Mouse (Mus musculus): ENCODE data around the gene Pou2f2. TPM values are rescaled to one million over a fixed set of nuclear protein-coding genes. Genes with fewer than 3 reads are reported as not detected.

Gene Pou2f2
- polyA plus RNA-seq, 1 experiment, result 8.4 TPM

GRCm38 (mm10) chr7:25133092-25134049, 46.2 kb downstream of the Pou2f2 start:
- TF ChIP-seq CTCF (IDR thresholded peaks at IDR 0.05; ENCODE audit: borderline replicate concordance, insufficient read depth, low read depth, low read length) (peak; percentile 78), POLR2A (IDR thresholded peaks at IDR 0.05; ENCODE audit: borderline replicate concordance, insufficient read depth, low read length) (no peak)
- peak; percentile 83 to 91 for DNase-seq
- Histone ChIP-seq H3K4me3 (replicated peaks; ENCODE audit: insufficient read depth, low read depth, low read length) (peak overlapping the region; percentile 55), H3K27ac (ENCODE audit: insufficient read depth, low read length) (no peak overlapping the region), H3K4me1 (ENCODE audit: control insufficient read depth, insufficient read depth, low read length) (peaks cover 3% of the 10 kb centered on the region; the same call in 1 of the 2 replicates), H3K27me3 (ENCODE audit: control insufficient read depth, insufficient read depth, low read length) (no peaks in the 10 kb centered on the region)
- 9% methylated on average over 38 of the region's 38 CpGs for WGBS

- 23% methylated on average over 25 of the region's 25 CpGs for WGBS
- no peak for DNase-seq
- Histone ChIP-seq H3K27ac (ENCODE audit: insufficient read depth, low read length) (no peak overlapping the region), H3K27me3 (ENCODE audit: control insufficient read depth, insufficient read depth, low read length) (no peaks in the 10 kb centered on the region), H3K4me3 (replicated peaks; ENCODE audit: insufficient read depth, low read depth, low read length) (no peak overlapping the region), H3K4me1 (ENCODE audit: control insufficient read depth, insufficient read depth, low read length) (peaks cover 3% of the 10 kb centered on the region; the same call in 1 of the 2 replicates)
- TF ChIP-seq CTCF (IDR thresholded peaks at IDR 0.05; ENCODE audit: borderline replicate concordance, insufficient read depth, low read depth, low read length) (no peak), POLR2A (IDR thresholded peaks at IDR 0.05; ENCODE audit: borderline replicate concordance, insufficient read depth, low read length) (no peak)
Measured at GRCm38 (mm10) chr7:25132318-25132960, 47.1 kb downstream of the Pou2f2 start.

GRCm38 (mm10) chr7:25131247-25131646, 48.3 kb downstream of the Pou2f2 start:
- Histone ChIP-seq H3K27me3 (ENCODE audit: control insufficient read depth, insufficient read depth, low read length) (no peaks in the 10 kb centered on the region), H3K4me1 (ENCODE audit: control insufficient read depth, insufficient read depth, low read length) (peaks cover 3% of the 10 kb centered on the region; the same call in 1 of the 2 replicates), H3K4me3 (replicated peaks; ENCODE audit: insufficient read depth, low read depth, low read length) (no peak overlapping the region), H3K27ac (ENCODE audit: insufficient read depth, low read length) (no peak overlapping the region)
- 93% methylated on average over 11 of the region's 11 CpGs for WGBS
- no peak for DNase-seq
- TF ChIP-seq CTCF (IDR thresholded peaks at IDR 0.05; ENCODE audit: borderline replicate concordance, insufficient read depth, low read depth, low read length) (no peak), POLR2A (IDR thresholded peaks at IDR 0.05; ENCODE audit: borderline replicate concordance, insufficient read depth, low read length) (no peak)

GRCm38 (mm10) chr7:25130565-25130964, 49.0 kb downstream of the Pou2f2 start:
- H3K27ac ChIP-seq (ENCODE audit: insufficient read depth, low read length), result no peak overlapping the region
- no peak overlapping the region for H3K4me3 ChIP-seq (replicated peaks; ENCODE audit: insufficient read depth, low read depth, low read length)
- TF ChIP-seq CTCF (IDR thresholded peaks at IDR 0.05; ENCODE audit: borderline replicate concordance, insufficient read depth, low read depth, low read length), result no peak
- no peak for TF ChIP-seq POLR2A (IDR thresholded peaks at IDR 0.05; ENCODE audit: borderline replicate concordance, insufficient read depth, low read length)
- DNase-seq, result no peak
- peaks cover 3% of the 10 kb centered on the region; the same call in 1 of the 2 replicates for H3K4me1 ChIP-seq (ENCODE audit: control insufficient read depth, insufficient read depth, low read length)
- H3K27me3 ChIP-seq (ENCODE audit: control insufficient read depth, insufficient read depth, low read length), result no peaks in the 10 kb centered on the region
- WGBS, result 86% methylated on average over 11 of the region's 11 CpGs

GRCm38 (mm10) chr7:25129390-25129979, 50.0 kb downstream of the Pou2f2 start:
- Histone ChIP-seq H3K4me3 (replicated peaks; ENCODE audit: insufficient read depth, low read depth, low read length) (no peak overlapping the region), H3K27me3 (ENCODE audit: control insufficient read depth, insufficient read depth, low read length) (no peaks in the 10 kb centered on the region), H3K27ac (ENCODE audit: insufficient read depth, low read length) (no peak overlapping the region), H3K4me1 (ENCODE audit: control insufficient read depth, insufficient read depth, low read length) (peaks cover 3% of the 10 kb centered on the region; the same call in 1 of the 2 replicates)
- 80% methylated on average over 13 of the region's 13 CpGs for WGBS
- DNase-seq, result no peak
- TF ChIP-seq POLR2A (IDR thresholded peaks at IDR 0.05; ENCODE audit: borderline replicate concordance, insufficient read depth, low read length) (no peak), CTCF (IDR thresholded peaks at IDR 0.05; ENCODE audit: borderline replicate concordance, insufficient read depth, low read depth, low read length) (no peak)

GRCm38 (mm10) chr7:25127971-25128370, 51.6 kb downstream of the Pou2f2 start:
- TF ChIP-seq CTCF (IDR thresholded peaks at IDR 0.05; ENCODE audit: borderline replicate concordance, insufficient read depth, low read depth, low read length), result no peak
- no peak for TF ChIP-seq POLR2A (IDR thresholded peaks at IDR 0.05; ENCODE audit: borderline replicate concordance, insufficient read depth, low read length)
- H3K4me1 ChIP-seq (ENCODE audit: control insufficient read depth, insufficient read depth, low read length), result peaks cover 3% of the 10 kb centered on the region; the same call in 1 of the 2 replicates
- H3K27ac ChIP-seq (ENCODE audit: insufficient read depth, low read length), result no peak overlapping the region
- no peaks in the 10 kb centered on the region for H3K27me3 ChIP-seq (ENCODE audit: control insufficient read depth, insufficient read depth, low read length)
- whole genome bisulfite sequencing, result 69% methylated on average over 9 of the region's 9 CpGs
- no peak overlapping the region for H3K4me3 ChIP-seq (replicated peaks; ENCODE audit: insufficient read depth, low read depth, low read length)
- DNase-seq, result no peak

GRCm38 (mm10) chr7:25125716-25126281, 53.7 kb downstream of the Pou2f2 start:
- Histone ChIP-seq H3K4me1 (ENCODE audit: control insufficient read depth, insufficient read depth, low read length) (no peaks in the 10 kb centered on the region), H3K4me3 (replicated peaks; ENCODE audit: insufficient read depth, low read depth, low read length) (no peak overlapping the region), H3K27ac (ENCODE audit: insufficient read depth, low read length) (no peak overlapping the region), H3K27me3 (ENCODE audit: control insufficient read depth, insufficient read depth, low read length) (no peaks in the 10 kb centered on the region)
- WGBS, result 68% methylated on average over 10 of the region's 10 CpGs
- TF ChIP-seq CTCF (IDR thresholded peaks at IDR 0.05; ENCODE audit: borderline replicate concordance, insufficient read depth, low read depth, low read length) (no peak), POLR2A (IDR thresholded peaks at IDR 0.05; ENCODE audit: borderline replicate concordance, insufficient read depth, low read length) (no peak)
- no peak for DNase-seq

Measured in cerebellum, adult 2 months (tissue).